11 mouse cellular contexts compared by ENCODE assay signal in genomic region chr16:37687301-37687980, GRCm38 (mm10). TPM values are rescaled to one million over a fixed set of nuclear protein-coding genes. Genes with fewer than 3 reads are reported as not detected.
A peak's percentile ranks its signal among the peaks of the same experiment; 100 is the strongest.
DNase-seq lines count a peak whose midpoint lies in the region; ATAC-seq and TF ChIP-seq lines count a peak whose summit lies in the region.
"Had no signal": no experiment of that assay in that cellular context is flagged by ENCODE, and none has a peak within 500 bp of the region (broad histone marks: within the 10 kb centered on the region; RNA-seq: fewer than 3 reads in every experiment).

No protein-coding gene starts in this region.

- no peaks in the 10 kb centered on the region for H3K36me3 ChIP-seq in hindbrain, embryonic 11.5 days (ENCODE audit: control insufficient read depth, insufficient read depth, low read length)
- no peaks in the 10 kb centered on the region for H3K36me3 ChIP-seq in hindbrain, postnatal 0 days (ENCODE audit: insufficient read depth, low read length)
- no peaks in the 10 kb centered on the region for H3K36me3 ChIP-seq in ES-E14 (ENCODE audit: control insufficient read depth, insufficient read depth, low read length, poor library complexity, severe bottlenecking)
- H3K36me3 ChIP-seq in embryonic facial prominence, embryonic 12.5 days: no peaks in the 10 kb centered on the region
- H3K36me3 ChIP-seq in lung, postnatal 0 days (ENCODE audit: insufficient read depth, low read length): no peaks in the 10 kb centered on the region
- H3K36me3 ChIP-seq: intestine, embryonic 15.5 days had no signal

- no peak for DNase-seq in hindbrain, embryonic 11.5 days (ENCODE audit: low spot score)
- DNase-seq in hindbrain, postnatal 0 days (ENCODE audit: low spot score): no peak
- DNase-seq in ES-E14 (ENCODE audit: low read depth, low spot score): no peak
- DNase-seq in heart, postnatal 14 days: peak; percentile 8 to 35
- DNase-seq in frontal cortex, postnatal 10 days (ENCODE audit: low spot score in 2 of 2): no peak
- no peak for DNase-seq in c-Kit-positive CD71-positive TER-119-positive erythroid progenitor cells, embryonic 14.5 days (ENCODE audit: low spot score)
- no peak for DNase-seq in lung, postnatal 0 days (ENCODE audit: low spot score)
- DNase-seq: lung, adult 2 months; right cerebral cortex, postnatal 4 days had no signal

- TF ChIP-seq CTCF in hindbrain, postnatal 0 days (IDR thresholded peaks at IDR 0.05; ENCODE audit: low read depth): no peak
- TF ChIP-seq CTCF in lung, postnatal 0 days (IDR thresholded peaks at IDR 0.05): no peak

- TF ChIP-seq EP300 in lung, postnatal 0 days (IDR thresholded peaks at IDR 0.05): no peak

- H3K27ac ChIP-seq in hindbrain, embryonic 11.5 days (ENCODE audit: low read depth, low read length): 0 out of 2 replicates have a peak overlapping the region, but pooled peaks have one; percentile 7
- no peak overlapping the region; the same call in 1 of the 2 replicates for H3K27ac ChIP-seq in hindbrain, postnatal 0 days
- H3K27ac ChIP-seq in ES-E14 (ENCODE audit: insufficient read depth, low read depth, low read length, poor library complexity, severe bottlenecking): no peak overlapping the region
- peak overlapping the region; percentile 31; the same call in 1 of the 2 replicates for H3K27ac ChIP-seq in embryonic facial prominence, embryonic 12.5 days
- H3K27ac ChIP-seq in lung, postnatal 0 days (ENCODE audit: low read length): no peak overlapping the region
- H3K27ac ChIP-seq: intestine, embryonic 15.5 days had no signal

- peaks cover 13% of the 10 kb centered on the region; the same call in 1 of the 2 replicates for H3K4me1 ChIP-seq in hindbrain, embryonic 11.5 days (replicated peaks; ENCODE audit: control insufficient read depth, insufficient read depth, low read length)
- H3K4me1 ChIP-seq in hindbrain, postnatal 0 days (ENCODE audit: insufficient read depth, low read length): peaks cover 12% of the 10 kb centered on the region
- H3K4me1 ChIP-seq in ES-E14 (ENCODE audit: control insufficient read depth in 2 of 2, insufficient read depth in 2 of 2, low read length in 2 of 2, poor library complexity in 1 of 2): peaks cover 0 to 17% of the 10 kb centered on the region in 2 experiments
- peaks cover 45% of the 10 kb centered on the region for H3K4me1 ChIP-seq in embryonic facial prominence, embryonic 12.5 days
- no peaks in the 10 kb centered on the region; the same call in none of the 2 replicates for H3K4me1 ChIP-seq in lung, postnatal 0 days (ENCODE audit: insufficient read depth, low read depth, low read length)

- no peaks in the 10 kb centered on the region for H3K27me3 ChIP-seq in hindbrain, embryonic 11.5 days (ENCODE audit: control insufficient read depth, insufficient read depth, low read length)
- H3K27me3 ChIP-seq in hindbrain, postnatal 0 days (ENCODE audit: insufficient read depth, low read length): no peaks in the 10 kb centered on the region
- no peaks in the 10 kb centered on the region for H3K27me3 ChIP-seq in embryonic facial prominence, embryonic 12.5 days
- H3K27me3 ChIP-seq in lung, postnatal 0 days (replicated peaks; ENCODE audit: insufficient read depth, low read length): no peaks in the 10 kb centered on the region
- H3K27me3 ChIP-seq: intestine, embryonic 15.5 days had no signal

- H3K4me3 ChIP-seq in hindbrain, embryonic 11.5 days (ENCODE audit: low read depth, low read length): no peak overlapping the region
- H3K4me3 ChIP-seq in hindbrain, postnatal 0 days (ENCODE audit: low read length): no peak overlapping the region
- peak overlapping the region; percentile 4 to 23; a peak in 1 of 4 replicates for H3K4me3 ChIP-seq in ES-E14 (ENCODE audit: insufficient read depth in 1 of 2, low read depth in 1 of 2, low read length in 2 of 2, poor library complexity in 1 of 2, severe bottlenecking in 1 of 2)
- no peak overlapping the region for H3K4me3 ChIP-seq in embryonic facial prominence, embryonic 12.5 days
- H3K4me3 ChIP-seq in lung, postnatal 0 days (ENCODE audit: low read depth, low read length): no peak overlapping the region
- H3K4me3 ChIP-seq: intestine, embryonic 15.5 days had no signal

- no peak overlapping the region for H3K9ac ChIP-seq in hindbrain, embryonic 11.5 days (ENCODE audit: low read depth, low read length)
- no peak overlapping the region for H3K9ac ChIP-seq in hindbrain, postnatal 0 days (replicated peaks; ENCODE audit: low read length)
- H3K9ac ChIP-seq in ES-E14 (ENCODE audit: insufficient read depth, low read depth, low read length, poor library complexity, severe bottlenecking): peak overlapping the region; percentile 51; the same call in 1 of the 2 replicates
- no peak overlapping the region for H3K9ac ChIP-seq in embryonic facial prominence, embryonic 12.5 days
- H3K9ac ChIP-seq in lung, postnatal 0 days (replicated peaks; ENCODE audit: low read depth): no peak overlapping the region
- H3K9ac ChIP-seq: intestine, embryonic 15.5 days had no signal

- ATAC-seq in hindbrain, embryonic 11.5 days (ENCODE audit: low FRiP score): no peak
- ATAC-seq in hindbrain, postnatal 0 days: no peak
- ATAC-seq in embryonic facial prominence, embryonic 12.5 days (ENCODE audit: insufficient number of reproducible peaks, insufficient read depth, low FRiP score, low TSS enrichment): no peak
- no peak for ATAC-seq in lung, postnatal 0 days
- ATAC-seq: intestine, embryonic 15.5 days had no signal

- no peaks in the 10 kb centered on the region for H3K9me3 ChIP-seq in hindbrain, embryonic 11.5 days (ENCODE audit: control insufficient read depth, low read length)
- H3K9me3 ChIP-seq in hindbrain, postnatal 0 days (ENCODE audit: low read length): no peaks in the 10 kb centered on the region
- H3K9me3 ChIP-seq in ES-E14 (ENCODE audit: control insufficient read depth, insufficient read depth, low read depth, low read length): no peaks in the 10 kb centered on the region
- H3K9me3 ChIP-seq in embryonic facial prominence, embryonic 12.5 days: no peaks in the 10 kb centered on the region
- H3K9me3 ChIP-seq in lung, postnatal 0 days (ENCODE audit: low read length): no peaks in the 10 kb centered on the region
- H3K9me3 ChIP-seq: intestine, embryonic 15.5 days had no signal

- intact Hi-C loops in heart, postnatal 14 days (cut with DNase I): loop anchor here (5.0 kb wide), 2 partner anchors 180 to 510 kb away; partner anchors contain the start of gene Lrrc58

- no peak overlapping the region for H3K4me2 ChIP-seq in hindbrain, embryonic 11.5 days (replicated peaks; ENCODE audit: low read depth, low read length)
- H3K4me2 ChIP-seq in hindbrain, postnatal 0 days (ENCODE audit: low read depth, low read length): no peak overlapping the region
- no peak overlapping the region for H3K4me2 ChIP-seq in embryonic facial prominence, embryonic 12.5 days (replicated peaks)
- H3K4me2 ChIP-seq in lung, postnatal 0 days (replicated peaks; ENCODE audit: low read depth, low read length): no peak overlapping the region
- H3K4me2 ChIP-seq: intestine, embryonic 15.5 days had no signal

- in situ Hi-C loops in ES-E14 (cut with MboI; ENCODE audit: low sequenced_read_pairs in 2 of 2, unreplicated experiment in 2 of 2): no loop called here

- WGBS in hindbrain, embryonic 11.5 days: 76% methylated on average over 14 of the region's 14 CpGs
- 69% methylated on average over 14 of the region's 14 CpGs for WGBS in hindbrain, postnatal 0 days
- WGBS in embryonic facial prominence, embryonic 12.5 days: 61% methylated on average over 14 of the region's 14 CpGs
- WGBS in lung, postnatal 0 days: 75% methylated on average over 14 of the region's 14 CpGs

TF ChIP-seq in ES-E14, 5 proteins besides CTCF, POLR2A, EP300 and RAD21:
- TF ChIP-seq ZC3H11A (IDR thresholded peaks at IDR 0.05; ENCODE audit: borderline replicate concordance, low read depth, low read length): no peak
- no peak for TF ChIP-seq ZNF384 (IDR thresholded peaks at IDR 0.05; ENCODE audit: low read depth, low read length)
- TF ChIP-seq CHD2 (IDR thresholded peaks at IDR 0.05; ENCODE audit: low read depth, low read length): no peak
- TF ChIP-seq HCFC1 (IDR thresholded peaks at IDR 0.05; ENCODE audit: borderline replicate concordance, insufficient read depth, low read length): no peak
- no peak for TF ChIP-seq MAFK (IDR thresholded peaks at IDR 0.05; ENCODE audit: insufficient read depth, low read depth, low read length)

RNA-seq across cellular contexts. Expression of gene Ndufb4, which starts 33.2 kb away (rescaled TPM):
- polyA plus RNA-seq in hindbrain, embryonic 11.5 days (2014; fragmentation: Nextera tagmentation; extraction: Ambion mirVana): 54.0 and 60.0 TPM in 2 replicates
- total RNA-seq in hindbrain, postnatal 0 days (2014; rRNA removed): 23.0 and 31.3 TPM in 2 replicates
- polyA plus RNA-seq in hindbrain, postnatal 0 days (2015; fragmentation: Nextera tagmentation; extraction: Ambion mirVana): 99.2 and 100 TPM in 2 replicates
- total RNA-seq in ES-E14 (2012; rRNA removed): 45.0 and 47.3 TPM in 2 replicates
- 60.6 and 66.1 TPM in 2 replicates for polyA plus RNA-seq in embryonic facial prominence, embryonic 12.5 days (2016; fragmentation: Nextera tagmentation; extraction: Ambion mirVana)
- 100 to 1,000 TPM; 124 to 140 TPM for total RNA-seq in heart, postnatal 14 days (2021)
- polyA plus RNA-seq in lung, postnatal 0 days (2015; fragmentation: Nextera tagmentation; extraction: Ambion mirVana): 70.3 and 74.1 TPM in 2 replicates

Comparison
In these comparisons a context has a peak if more than half of its experiments do, and no peak if none do; other contexts are left out.
1. H3K27ac ChIP-seq: peak in hindbrain, embryonic 11.5 days (single experiment) and embryonic facial prominence, embryonic 12.5 days (single experiment); none in hindbrain, postnatal 0 days (single experiment), ES-E14 (single experiment) and lung, postnatal 0 days (single experiment).
2. DNase-seq: peak in heart, postnatal 14 days (2 of 2); none in hindbrain, embryonic 11.5 days (single experiment), hindbrain, postnatal 0 days (single experiment), ES-E14 (single experiment), frontal cortex, postnatal 10 days (0 of 2), c-Kit-positive CD71-positive TER-119-positive erythroid progenitor cells, embryonic 14.5 days (single experiment) and lung, postnatal 0 days (single experiment).
3. H3K4me3 ChIP-seq: peak in ES-E14 (2 of 2); none in hindbrain, embryonic 11.5 days (single experiment), hindbrain, postnatal 0 days (single experiment), embryonic facial prominence, embryonic 12.5 days (single experiment) and lung, postnatal 0 days (single experiment).